Mouse (Mus musculus): ENCODE results near the gene Zcchc18. TPM values are rescaled to one million over a fixed set of nuclear protein-coding genes. Genes with fewer than 3 reads are reported as not detected.

The Zcchc18 gene
- total and polyA plus RNA-seq, 3 experiments, result 0.04 to 0.61 TPM; not detected in 1

DNA sequence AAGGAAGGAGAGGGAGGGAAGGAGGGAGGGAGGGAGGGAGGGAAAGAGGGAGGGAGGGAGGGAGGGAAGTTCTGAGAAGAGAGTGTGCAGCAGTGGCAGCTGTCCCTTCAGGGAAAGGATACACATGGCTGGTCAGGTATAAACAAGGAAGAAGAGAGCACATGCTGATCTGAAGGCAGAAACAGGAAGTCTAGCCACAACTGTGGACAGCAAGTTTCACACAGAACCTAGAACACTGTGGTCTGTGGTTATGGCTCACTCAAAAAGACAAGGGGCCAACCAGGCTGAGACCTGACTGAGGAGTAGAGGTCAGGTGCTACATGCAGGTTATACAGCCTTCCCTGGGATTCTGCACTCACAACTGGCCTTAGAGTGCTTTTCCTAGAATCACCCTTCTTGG, 6.9 kb upstream of the Zcchc18 start:
- TF ChIP-seq ELF1 (IDR thresholded peaks at IDR 0.05; ENCODE audit: low read depth, low read length) (peak; percentile 37; the same call in 1 of the 2 replicates), MXI1 (IDR thresholded peaks at IDR 0.05; ENCODE audit: low read depth, low read length) (peak; percentile 54; the same call in 1 of the 2 replicates), JUND (IDR thresholded peaks at IDR 0.05; ENCODE audit: low read depth, low read length) (no peak), MAZ (IDR thresholded peaks at IDR 0.05; ENCODE audit: low read depth, low read length) (no peak), MAX (IDR thresholded peaks at IDR 0.05; ENCODE audit: low read length) (0 out of 2 replicates have a peak, but pooled peaks have one; percentile 43), GATA1 (IDR thresholded peaks at IDR 0.05; ENCODE audit: low read depth, low read length) (no peak), POLR2A (IDR thresholded peaks at IDR 0.05; ENCODE audit: control insufficient read depth in 1 of 2, insufficient read depth in 1 of 2, low read depth in 1 of 2, low read length in 2 of 2, poor library complexity in 1 of 2) (no peak)
- Histone ChIP-seq H3K36me3 (ENCODE audit: control insufficient read depth in 1 of 2, insufficient read depth in 2 of 2, low read length in 2 of 2) (no peaks in the 10 kb centered on the region), H3K9me3 (replicated peaks; ENCODE audit: insufficient read depth, low read length) (no peaks in the 10 kb centered on the region), H3K4me3 (ENCODE audit: control insufficient read depth in 1 of 2, insufficient read depth in 1 of 2, low read depth in 2 of 2, low read length in 2 of 2) (no peak overlapping the region), H3K9ac (ENCODE audit: control insufficient read depth, low read depth, low read length, poor library complexity, severe bottlenecking) (no peak overlapping the region), H3K4me1 (ENCODE audit: control insufficient read depth in 1 of 2, insufficient read depth in 2 of 2, low read length in 2 of 2) (peaks cover 0 to 5% of the 10 kb centered on the region in 2 experiments; a peak in 1 of 4 replicates), H3K27ac (ENCODE audit: control insufficient read depth, low read depth, low read length) (no peak overlapping the region), H3K79me2 (ENCODE audit: control insufficient read depth, insufficient read depth, low read length, poor library complexity) (no peaks in the 10 kb centered on the region), H3K27me3 (ENCODE audit: control insufficient read depth in 1 of 2, insufficient read depth in 2 of 2, low read length in 2 of 2) (no peaks in the 10 kb centered on the region)
- peak; percentile 55 for DNase-seq (ENCODE audit: low read depth, low spot score)

DNA sequence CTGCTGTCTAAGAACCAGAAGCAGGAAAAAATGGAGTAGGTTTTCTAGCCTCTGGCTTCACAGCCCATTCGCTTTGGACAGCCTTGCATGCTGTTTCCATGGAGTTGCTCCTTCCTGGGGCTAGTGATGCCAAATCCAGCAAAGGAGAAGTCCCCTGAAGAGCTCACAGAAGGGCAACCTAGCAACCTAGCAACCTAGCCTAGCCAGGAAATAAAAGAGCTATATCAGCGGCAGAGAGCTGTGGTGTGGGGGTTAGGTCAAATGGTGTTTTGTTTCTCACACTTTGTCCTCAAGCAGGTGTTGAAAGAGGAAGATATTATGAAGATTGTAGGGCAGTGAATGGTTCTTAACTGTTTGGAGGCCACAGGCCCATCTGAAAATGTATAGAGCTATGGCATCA, 1.7 kb upstream of the Zcchc18 start:
- DNase-seq (ENCODE audit: low read depth, low spot score), result no peak
- Histone ChIP-seq H3K27me3 (ENCODE audit: control insufficient read depth in 1 of 2, insufficient read depth in 2 of 2, low read length in 2 of 2) (no peaks in the 10 kb centered on the region), H3K27ac (ENCODE audit: control insufficient read depth, low read depth, low read length) (no peak overlapping the region), H3K9me3 (replicated peaks; ENCODE audit: insufficient read depth, low read length) (no peaks in the 10 kb centered on the region), H3K4me3 (ENCODE audit: control insufficient read depth in 1 of 2, insufficient read depth in 1 of 2, low read depth in 2 of 2, low read length in 2 of 2) (no peak overlapping the region), H3K79me2 (ENCODE audit: control insufficient read depth, insufficient read depth, low read length, poor library complexity) (no peaks in the 10 kb centered on the region), H3K9ac (ENCODE audit: control insufficient read depth, low read depth, low read length, poor library complexity, severe bottlenecking) (no peak overlapping the region), H3K4me1 (ENCODE audit: control insufficient read depth in 1 of 2, insufficient read depth in 2 of 2, low read length in 2 of 2) (peaks cover 2 to 3% of the 10 kb centered on the region in 2 experiments; a peak in 3 of 4 replicates), H3K36me3 (ENCODE audit: control insufficient read depth in 1 of 2, insufficient read depth in 2 of 2, low read length in 2 of 2) (peaks cover 0 to 4% of the 10 kb centered on the region in 2 experiments; a peak in 2 of 4 replicates)
- TF ChIP-seq E2F4 (IDR thresholded peaks at IDR 0.05; ENCODE audit: borderline replicate concordance, low read depth, low read length) (no peak), SMC3 (IDR thresholded peaks at IDR 0.05; ENCODE audit: low read depth, low read length) (no peak), POLR2AphosphoS5 (IDR thresholded peaks at IDR 0.05; ENCODE audit: borderline replicate concordance, low read depth, low read length) (no peak), NELFE (IDR thresholded peaks at IDR 0.05; ENCODE audit: low read depth, low read length) (no peak), JUND (IDR thresholded peaks at IDR 0.05; ENCODE audit: low read depth, low read length) (no peak), POLR2A (IDR thresholded peaks at IDR 0.05; ENCODE audit: control insufficient read depth in 1 of 2, insufficient read depth in 1 of 2, low read depth in 1 of 2, low read length in 2 of 2, poor library complexity in 1 of 2) (no peak), GABPA (IDR thresholded peaks at IDR 0.05; ENCODE audit: low read depth, low read length) (no peak), MYC (IDR thresholded peaks at IDR 0.05; ENCODE audit: low read depth, low read length) (no peak), ZNF384 (IDR thresholded peaks at IDR 0.05; ENCODE audit: low read depth, low read length) (no peak), CTCF (IDR thresholded peaks at IDR 0.05 in 2 of 3, conservative IDR thresholded peaks at IDR 0.05 in 1 of 3; ENCODE audit: control insufficient read depth in 1 of 3, insufficient read depth in 1 of 3, low read depth in 2 of 3, low read length in 3 of 3, poor library complexity in 1 of 3, severe bottlenecking in 1 of 3) (no peak)

Data from MEL (cell line).